Mouse (Mus musculus) adrenal gland, postnatal 25 days (tissue): ENCODE data around the gene Ranbp9. TPM values are rescaled to one million over a fixed set of nuclear protein-coding genes. Genes with fewer than 3 reads are reported as not detected.
A peak's percentile ranks its signal among the peaks of the same experiment; 100 is the strongest.
"Not testable (repeated sequence)": the region's sequence is repeated elsewhere in the genome, so short reads cannot be mapped to it uniquely, and the experiment has no call there.

Source experiments
- DNase-seq: peaks from one replicate; pipeline ENCODE4 v3.0.0; 2021; ENCODE audit warnings: mixed read lengths
- total RNA-seq: library from RNA; stranded (reverse); gene quantifications from 2 replicates; pipeline ENCODE4 v1.2.3, GENCODE M21; 2021

Ranbp9 gene
- total RNA-seq, 1 experiment from 2014 or later = 64.7 TPM

DNA sequence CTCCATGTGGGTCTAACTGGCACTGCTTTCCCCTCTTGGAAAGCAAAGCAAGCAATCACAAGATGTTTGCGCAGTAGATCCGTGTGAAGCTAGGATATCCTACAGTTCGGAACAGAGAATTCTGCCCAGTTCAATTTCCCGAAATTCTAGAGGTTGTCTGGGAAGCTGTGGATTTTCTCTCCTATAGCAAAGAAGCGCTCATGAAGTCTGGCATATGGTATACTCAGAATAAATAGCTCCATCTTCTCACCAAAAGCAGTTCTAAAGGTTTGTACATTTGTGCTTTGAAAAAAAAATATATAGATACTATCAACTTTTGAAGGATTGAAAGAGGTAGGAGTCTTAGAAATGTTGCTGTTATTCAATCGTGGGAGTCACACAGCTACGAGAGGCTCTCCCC is 14.6 kb upstream of the Ranbp9 start:
- DNase-seq = no peak

DNA sequence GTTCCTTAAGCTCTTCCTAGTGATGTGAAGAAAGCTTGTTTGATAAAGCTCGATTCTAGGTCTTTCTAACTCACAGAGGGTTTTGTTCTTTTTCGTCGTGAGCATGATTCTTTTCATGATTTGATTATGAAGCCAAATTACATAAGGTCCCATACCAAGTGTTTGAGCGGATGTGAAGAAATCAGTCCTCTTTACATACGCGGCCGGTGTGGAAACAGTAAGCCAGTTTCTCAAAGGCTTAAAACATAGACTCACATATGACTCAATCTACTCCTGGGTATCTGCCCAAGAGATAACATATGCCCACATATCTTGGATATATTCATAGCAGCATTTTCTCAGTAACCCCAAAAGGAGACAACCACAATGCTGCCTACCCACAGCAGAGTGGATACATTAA is 12.6 kb upstream of the Ranbp9 start:
- no peak for DNase-seq

DNA sequence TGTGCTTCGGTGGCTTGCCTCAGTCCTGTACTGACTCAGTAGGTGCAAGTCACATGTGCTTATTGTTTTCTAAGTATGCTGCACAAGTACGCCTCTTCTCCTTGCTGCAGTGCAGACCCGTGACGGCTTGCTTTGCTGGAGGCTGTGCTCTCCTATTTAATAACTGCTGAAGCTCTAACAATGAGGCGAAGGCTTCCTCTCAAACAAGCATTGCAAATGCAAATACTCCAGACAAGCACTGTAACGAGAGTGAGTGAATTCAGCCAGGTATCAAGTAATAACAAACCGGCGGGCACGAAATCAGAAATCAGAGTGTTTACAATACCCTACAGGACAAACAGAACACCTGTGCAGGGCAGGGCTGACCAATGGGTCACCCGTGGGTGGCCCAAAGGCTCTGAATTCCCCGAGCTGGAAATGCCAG is 12.0 kb upstream of the Ranbp9 start:
- no peak for DNase-seq

- no peak for DNase-seq
Measured at GRCm38 (mm10) chr13:43486501-43487213, 5.6 kb upstream of the Ranbp9 start.

- DNase-seq = no peak
Measured at GRCm38 (mm10) chr13:43485278-43485976, 4.3 kb upstream of the Ranbp9 start.

DNA sequence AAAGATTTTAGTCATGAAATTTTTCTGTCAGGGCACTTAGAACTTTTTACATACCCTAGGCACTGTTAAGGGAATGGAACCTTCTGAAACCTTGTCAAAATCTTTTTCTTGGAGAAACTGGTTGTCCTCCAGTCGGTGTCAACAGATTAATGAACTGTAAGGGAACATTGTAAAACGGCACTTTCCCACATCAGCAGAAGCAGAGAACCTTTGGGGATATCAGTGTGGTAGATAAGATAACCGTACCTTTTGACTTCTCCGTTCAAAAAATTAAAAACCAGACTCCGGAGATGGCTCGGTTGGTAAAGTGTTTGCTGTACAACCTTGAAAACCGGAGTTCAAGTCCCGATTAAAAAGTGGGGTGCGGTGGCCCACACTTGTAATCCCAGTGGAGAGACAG is 1.7 kb upstream of the Ranbp9 start:
- no peak for DNase-seq

GRCm38 (mm10) chr13:43481859-43482245 is 770 bp upstream of the Ranbp9 start:
- no peak for DNase-seq

GRCm38 (mm10) chr13:43480595-43480956 is 506 bp downstream of the Ranbp9 start:
- no peak for DNase-seq

DNA sequence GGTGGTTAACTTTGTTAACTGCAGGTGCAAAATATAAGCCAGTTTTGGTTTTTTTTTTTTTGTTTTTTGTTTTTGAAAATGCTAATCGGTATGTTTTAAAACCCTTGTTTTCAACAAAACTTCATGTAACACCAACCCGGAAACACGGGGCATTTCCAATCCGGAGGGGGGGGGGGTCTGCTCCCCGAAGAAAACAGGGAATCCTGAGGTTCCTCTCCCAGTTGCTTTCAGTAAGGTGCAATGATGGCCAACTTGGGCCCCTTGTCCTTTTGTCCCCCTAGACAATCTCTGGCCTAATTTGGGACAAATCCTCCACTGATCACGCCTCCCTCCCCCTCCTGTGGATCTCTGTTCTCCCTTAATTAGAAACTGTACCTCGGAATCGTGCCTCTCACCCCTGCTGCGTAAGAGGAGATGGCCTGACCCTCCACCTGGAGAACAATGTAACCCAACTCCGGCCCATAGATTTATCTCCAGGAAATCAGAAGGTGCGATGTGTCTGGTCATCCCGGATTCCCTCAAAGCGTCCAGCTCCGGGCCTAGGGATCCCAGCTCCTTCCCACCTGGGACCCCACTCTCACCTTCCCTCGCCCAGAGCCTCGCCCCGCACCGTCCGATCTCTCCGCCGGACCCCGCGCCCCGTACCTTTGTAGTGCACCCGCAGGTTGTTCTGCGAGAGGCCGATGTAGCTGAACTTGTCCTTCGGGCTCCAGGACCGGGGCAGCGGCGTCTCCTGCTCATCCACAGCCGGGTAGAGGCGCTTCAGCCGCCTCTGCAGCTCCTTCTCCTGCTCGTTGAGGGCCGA is 1.1 kb downstream of the Ranbp9 start:
- DNase-seq = peak; percentile 34

GRCm38 (mm10) chr13:43479024-43479705 is 1.9 kb downstream of the Ranbp9 start:
- DNase-seq = no peak

DNA sequence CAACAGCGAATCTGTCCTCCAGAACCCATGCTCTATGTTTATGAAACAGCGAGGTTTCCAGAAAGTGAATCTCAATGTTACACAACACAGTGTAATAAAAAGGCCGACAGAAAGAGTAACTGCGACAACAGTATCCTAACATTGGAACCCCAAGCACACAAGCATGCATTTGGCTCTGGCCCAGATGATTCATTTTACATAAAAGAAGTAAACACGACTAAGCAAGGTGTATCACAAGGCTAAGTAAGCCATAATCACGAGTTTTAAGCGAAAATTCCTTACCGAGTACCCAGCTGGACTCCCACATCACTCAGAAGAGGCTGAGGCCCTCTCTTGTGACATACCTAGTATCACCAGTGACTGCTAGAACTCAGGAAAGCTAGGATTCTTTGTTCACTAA is 2.5 kb downstream of the Ranbp9 start:
- DNase-seq = no peak

DNA sequence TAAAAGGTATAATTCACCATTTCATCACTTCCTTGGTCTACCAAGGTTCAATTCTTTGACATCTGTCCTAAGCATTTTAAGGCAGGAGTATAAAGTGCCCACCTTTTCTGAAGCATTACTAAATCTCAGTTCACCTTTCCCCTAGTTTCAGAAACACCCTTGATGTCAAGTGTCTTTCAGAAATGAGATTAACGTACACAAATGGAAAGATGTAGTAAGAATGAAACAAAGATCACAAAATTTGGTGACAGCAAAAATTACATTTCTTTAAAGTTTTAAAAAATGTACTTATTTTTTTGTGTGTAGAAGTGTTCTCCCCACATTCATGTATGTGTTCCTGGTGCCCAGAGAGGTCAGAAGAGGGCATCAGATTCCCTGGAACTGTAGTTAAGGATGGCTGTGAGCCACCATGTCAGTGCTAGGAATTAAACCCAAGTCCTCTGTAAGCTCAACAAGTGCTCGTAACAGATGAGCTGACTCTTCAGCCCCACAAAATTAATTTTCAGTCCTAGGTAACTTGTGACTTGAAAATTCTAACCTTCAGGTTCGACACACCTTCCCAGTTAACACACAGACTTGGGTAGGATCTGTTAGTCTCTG is 3.9 kb downstream of the Ranbp9 start:
- DNase-seq = no peak

DNA sequence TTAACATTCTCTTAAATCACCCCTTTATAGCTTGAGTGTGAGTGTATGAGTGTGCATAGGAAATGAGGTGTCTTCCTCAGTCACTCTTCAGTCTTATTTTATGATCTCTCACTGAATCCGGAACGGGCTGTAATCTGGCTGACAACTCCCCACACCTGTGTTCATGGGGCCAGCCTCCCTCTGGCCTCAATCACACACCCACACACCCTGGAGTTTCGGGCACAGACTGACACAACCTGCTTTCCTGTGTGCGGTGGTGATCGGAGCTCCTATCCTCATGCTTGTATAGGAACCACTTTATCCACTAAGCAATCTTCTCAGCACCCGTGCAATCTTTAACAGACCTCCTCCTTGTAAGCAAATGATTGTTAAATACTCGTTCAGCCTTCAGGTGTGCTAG is 4.9 kb downstream of the Ranbp9 start:
- no peak for DNase-seq

DNA sequence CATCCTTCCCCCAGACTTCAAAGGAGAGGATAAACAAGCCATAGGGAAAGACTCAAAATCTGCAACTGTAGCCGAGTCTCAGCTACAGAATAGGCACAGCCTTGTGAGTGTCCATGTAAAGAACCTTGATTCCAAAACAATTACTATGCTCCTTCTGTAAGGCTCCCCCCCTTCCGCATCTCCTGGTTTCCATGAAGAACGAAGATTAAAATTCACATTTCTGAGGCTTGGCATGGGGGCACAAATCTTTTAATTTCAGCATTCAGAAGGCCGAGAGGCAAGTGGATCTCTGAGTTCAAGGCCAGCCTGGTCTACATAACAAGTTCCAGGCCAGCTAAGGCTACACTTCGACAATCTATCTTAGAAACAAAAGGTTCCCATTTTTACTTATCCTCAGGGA is 6.4 kb downstream of the Ranbp9 start:
- DNase-seq = no peak

DNA sequence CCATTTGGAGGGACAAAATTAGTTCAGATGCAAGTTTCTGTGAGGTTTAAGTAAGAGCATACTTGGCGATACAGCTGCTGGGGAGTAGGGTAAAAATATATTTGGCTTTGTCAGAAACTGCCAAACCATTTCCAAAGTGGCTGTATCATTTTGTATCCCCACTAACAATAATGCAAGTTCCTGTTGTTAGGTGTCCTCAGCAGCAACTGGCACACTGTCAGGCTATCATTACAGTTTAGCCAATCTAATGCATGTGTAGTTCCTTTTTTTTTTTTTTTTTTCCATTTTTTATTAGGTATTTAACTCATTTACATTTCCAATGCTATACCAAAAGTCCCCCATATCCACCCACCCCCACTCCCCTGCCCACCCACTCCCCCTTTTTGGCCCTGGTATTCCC is 9.2 kb downstream of the Ranbp9 start:
- DNase-seq = not testable (repeated sequence)

DNA sequence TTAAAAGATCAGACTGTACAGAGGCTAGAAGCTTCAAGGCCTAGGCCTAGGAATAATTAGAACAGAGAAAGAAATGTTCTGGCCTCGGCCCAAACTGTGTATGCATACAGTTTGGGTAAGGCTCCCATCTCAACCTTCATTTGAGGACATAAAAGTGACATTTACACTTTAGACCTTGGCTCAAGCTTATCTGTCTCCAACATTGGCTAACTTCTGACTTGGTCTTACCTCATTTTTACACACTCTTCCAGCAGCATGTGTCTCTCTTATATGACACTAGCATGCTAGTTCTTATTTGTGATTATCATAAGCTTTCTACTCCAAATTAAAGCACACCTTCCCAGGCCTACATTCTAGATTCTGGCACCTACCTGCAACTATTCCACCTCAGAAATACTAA is 11.5 kb downstream of the Ranbp9 start:
- no peak for DNase-seq

GRCm38 (mm10) chr13:43464605-43465004 is 16.5 kb downstream of the Ranbp9 start:
- no peak for DNase-seq

GRCm38 (mm10) chr13:43457161-43457560 is 23.9 kb downstream of the Ranbp9 start:
- DNase-seq = no peak

DNA sequence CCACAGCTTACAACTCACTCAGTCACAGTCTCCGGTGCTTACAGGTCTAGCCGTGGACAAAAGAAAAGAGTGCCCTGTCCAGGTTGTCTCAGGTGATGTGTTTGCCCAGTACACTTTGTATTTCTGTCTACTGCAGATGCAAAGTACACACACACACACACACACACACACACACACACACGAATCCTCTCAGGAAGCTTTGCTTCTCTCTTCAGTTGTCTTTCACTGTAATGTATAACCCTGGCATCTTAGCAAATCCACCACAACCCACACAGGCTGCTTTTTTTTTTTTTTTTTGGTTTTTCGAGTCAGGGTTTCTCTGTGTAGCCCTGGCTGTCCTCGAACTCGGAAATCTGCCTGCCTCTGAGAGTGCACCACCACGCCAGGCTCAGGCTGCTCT is 26.7 kb downstream of the Ranbp9 start:
- DNase-seq = no peak

DNA sequence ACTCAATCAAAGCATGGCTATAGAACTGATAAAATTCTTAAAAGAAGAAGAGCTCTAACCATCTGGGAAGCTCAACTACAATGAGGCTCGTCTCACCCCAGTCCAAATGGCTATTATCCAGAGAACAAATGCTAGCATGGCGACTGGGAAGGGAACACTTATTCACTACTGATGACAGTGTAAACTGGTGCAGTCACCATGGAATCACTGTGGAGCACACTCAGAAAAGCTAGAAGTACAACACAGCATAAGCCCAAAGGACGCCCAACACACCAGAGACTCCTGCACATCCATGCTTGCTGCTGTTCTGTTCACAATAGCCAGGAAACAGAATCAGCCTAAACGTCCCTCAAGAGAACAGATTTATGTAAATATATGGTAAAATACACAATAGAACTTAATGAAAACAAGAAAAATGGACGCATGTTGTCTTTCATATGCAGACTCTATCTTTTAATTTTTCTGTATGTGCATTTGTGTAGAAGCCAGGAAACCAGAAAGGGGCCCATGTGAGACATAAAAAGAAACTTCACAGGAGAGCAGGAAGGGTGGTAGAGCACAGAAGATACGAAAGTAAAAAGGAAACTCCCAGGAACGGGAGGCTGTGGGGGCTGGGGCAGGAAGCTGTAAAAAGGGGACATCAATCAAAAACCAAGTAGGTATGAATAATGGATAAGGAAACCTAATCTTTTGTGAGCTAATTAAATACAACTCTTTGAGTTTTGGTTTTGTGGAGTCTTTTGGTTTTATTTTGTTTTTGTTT is 28.1 kb downstream of the Ranbp9 start:
- no peak for DNase-seq

DNA sequence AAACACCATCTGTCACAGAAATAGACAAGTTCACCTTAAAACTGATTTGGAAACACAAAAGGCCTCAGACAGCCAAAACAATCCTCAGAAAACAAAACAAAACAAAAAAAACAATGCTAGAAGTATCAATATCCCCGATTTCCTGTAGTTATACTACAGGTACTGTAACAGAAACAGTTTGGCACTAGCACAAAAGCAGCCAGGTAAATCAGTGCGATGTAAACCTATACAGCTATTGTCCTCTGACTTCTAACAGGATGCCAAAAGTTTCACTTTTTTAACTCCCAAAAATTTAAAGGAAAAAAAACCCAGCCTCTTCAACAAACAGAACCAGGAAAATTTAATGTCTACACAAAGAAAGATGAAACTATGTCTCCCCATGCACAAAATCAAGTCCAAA is 28.9 kb downstream of the Ranbp9 start:
- DNase-seq = no peak

- no peak for DNase-seq
Measured at GRCm38 (mm10) chr13:43450686-43451085, 30.4 kb downstream of the Ranbp9 start.
